Mouse (Mus musculus) CH12.LX (cell line): ENCODE measurements at regions not wholly inside any gene's neighbourhood (a gene's known extent, or its start where the extent isn't known, plus 50 kb on each side); places are given as distances from the start of the nearest gene placed in this dataset.
A peak's percentile ranks its signal among the peaks of the same experiment; 100 is the strongest.

Experiments
- DNase-seq: peaks from one replicate; pipeline ENCODE4 v3.0.0-alpha.2; 2013; ENCODE audit errors: extremely low read depth
- H3K27ac ChIP-seq: 2 replicates; pipeline ENCODE4 v1.5.1; 2012; ENCODE audit warnings: low read depth, mild to moderate bottlenecking, control low read depth, moderate library complexity; ENCODE audit not compliant: insufficient read depth
- H3K27me3 ChIP-seq: replicated peaks from 2 replicates; pipeline ENCODE3; 2012; ENCODE audit warnings: inconsistent platforms
- H3K36me3 ChIP-seq, 2 experiments: replicated peaks in 1 of 2; 2 replicates each; pipeline versions ENCODE3 to v1.6.1; 2012; ENCODE audit warnings: inconsistent platforms in 1 of 2, low read length in 1 of 2, mild to moderate bottlenecking in 1 of 2, mixed read lengths in 1 of 2, moderate library complexity in 1 of 2; ENCODE audit not compliant: control insufficient read depth in 1 of 2, insufficient read depth in 1 of 2
- H3K4me1 ChIP-seq, 2 experiments: 2 replicates each; pipeline ENCODE4 v1.6.1; 2012; ENCODE audit warnings: inconsistent platforms in 1 of 2, moderate library complexity in 1 of 2; ENCODE audit not compliant: insufficient read depth in 2 of 2, control insufficient read depth in 1 of 2
- H3K4me2 ChIP-seq: 2 replicates; pipeline ENCODE4 v1.6.1; 2012; ENCODE audit warnings: low read depth, mild to moderate bottlenecking, control low read depth; ENCODE audit not compliant: poor library complexity, insufficient read depth, severe bottlenecking
- H3K4me3 ChIP-seq, 3 experiments: fragments of 150-350 bp in 1 of 3; sonication (generic) in 1 of 3; replicated peaks in 1 of 3; 2 replicates each; pipeline versions ENCODE3 to v1.5.1; 2011 to 2012; ENCODE audit warnings: low read depth in 2 of 3, low read length in 2 of 3, mild to moderate bottlenecking in 2 of 3, moderate library complexity in 2 of 3, control low read depth in 1 of 3, improper control_type of control experiment in 1 of 3, inconsistent platforms in 1 of 3, mixed read lengths in 1 of 3; ENCODE audit not compliant: poor library complexity in 1 of 3
- H3K79me2 ChIP-seq: replicated peaks from 2 replicates; pipeline ENCODE4 v1.6.1; 2012; ENCODE audit warnings: mild to moderate bottlenecking, moderate library complexity; ENCODE audit not compliant: control insufficient read depth, poor library complexity, insufficient read depth, severe bottlenecking; ENCODE audit errors: extremely low read depth
- H3K9ac ChIP-seq: 2 replicates; pipeline ENCODE4 v1.6.1; 2012; ENCODE audit warnings: low read depth, mild to moderate bottlenecking, control low read depth, moderate library complexity; ENCODE audit not compliant: insufficient read depth
- H3K9me3 ChIP-seq: replicated peaks from 2 replicates; pipeline ENCODE3; 2012; ENCODE audit warnings: low read length, inconsistent platforms, mixed read lengths
- BHLHE40 ChIP-seq: IDR thresholded peaks from 2 replicates; pipeline ENCODE4 v1.6.1; 2011; ENCODE audit warnings: mild to moderate bottlenecking, low read depth, low read length, improper control_type of control experiment
- ELF1 ChIP-seq: IDR thresholded peaks from 2 replicates; pipeline ENCODE4 v1.6.1; 2014; ENCODE audit warnings: low read depth, mild to moderate bottlenecking, inconsistent platforms, low read length, improper control_type of control experiment
- EP300 ChIP-seq: IDR thresholded peaks from 2 replicates; pipeline ENCODE4 v1.6.1; 2011; ENCODE audit warnings: low read length, improper control_type of control experiment
- ETS1 ChIP-seq: conservative IDR thresholded peaks from 2 replicates; pipeline ENCODE4 v1.6.1; 2012; ENCODE audit warnings: low read depth, mild to moderate bottlenecking, inconsistent platforms, low read length, improper control_type of control experiment, moderate library complexity
- GABPA ChIP-seq: IDR thresholded peaks from 2 replicates; pipeline ENCODE4 v1.6.1; 2012; ENCODE audit warnings: low read depth, low read length, improper control_type of control experiment, inconsistent platforms; ENCODE audit not compliant: insufficient replicate concordance
- KAT2A ChIP-seq: IDR thresholded peaks from 2 replicates; pipeline ENCODE4 v1.6.1; 2012; ENCODE audit warnings: low read length, improper control_type of control experiment, inconsistent platforms; ENCODE audit not compliant: insufficient replicate concordance
- MEF2A ChIP-seq: IDR thresholded peaks from 2 replicates; pipeline ENCODE4 v1.6.1; 2014; ENCODE audit warnings: low read depth, mild to moderate bottlenecking, inconsistent platforms, low read length, improper control_type of control experiment, borderline replicate concordance
- MXI1 ChIP-seq: IDR thresholded peaks from 2 replicates; pipeline ENCODE4 v1.6.1; 2011; ENCODE audit warnings: mild to moderate bottlenecking, low read depth, low read length, improper control_type of control experiment
- NRF1 ChIP-seq: IDR thresholded peaks from 2 replicates; pipeline ENCODE4 v1.6.1; 2014; ENCODE audit warnings: low read depth, mild to moderate bottlenecking, inconsistent platforms, low read length, improper control_type of control experiment, moderate library complexity
- PAX5 ChIP-seq: IDR thresholded peaks from 2 replicates; pipeline ENCODE4 v1.6.1; 2012; ENCODE audit warnings: low read length, inconsistent platforms, mixed read lengths
- SIN3A ChIP-seq: IDR thresholded peaks from 2 replicates; pipeline ENCODE4 v1.6.1; 2012; ENCODE audit warnings: low read length, improper control_type of control experiment, inconsistent platforms
- SMC3 ChIP-seq: IDR thresholded peaks from 2 replicates; pipeline ENCODE4 v1.6.1; 2011; ENCODE audit warnings: low read depth, low read length, improper control_type of control experiment
- TCF12 ChIP-seq: IDR thresholded peaks from 2 replicates; pipeline ENCODE4 v1.6.1; 2014; ENCODE audit warnings: low read depth, mild to moderate bottlenecking, inconsistent platforms, low read length, improper control_type of control experiment
- ZC3H11A ChIP-seq: IDR thresholded peaks from 2 replicates; pipeline ENCODE4 v1.6.1; 2012; ENCODE audit warnings: low read depth, mild to moderate bottlenecking, inconsistent platforms, low read length, improper control_type of control experiment
- ZMIZ1 ChIP-seq: IDR thresholded peaks from 2 replicates; pipeline ENCODE4 v1.6.1; 2012; ENCODE audit warnings: low read depth, mild to moderate bottlenecking, inconsistent platforms, low read length, improper control_type of control experiment
- dilution Hi-C: fragments of 300-500 bp; cut with MboI; formaldehyde crosslinking; loops from 2 replicates; pipeline ENCODE4 v1.14.3; 2020; ENCODE audit warnings: low sequenced_read_pairs; ENCODE audit not compliant: extremely low pct_unique_long_range_greater_than_20kb, extremely low pct_ligation_motif_present
- in situ Hi-C: fragments of 300-500 bp; cut with MboI; formaldehyde crosslinking; loops from 3 replicates; pipeline ENCODE4 v1.14.3; 2019; ENCODE audit warnings: low sequenced_read_pairs, low pct_ligation_motif_present, low pct_unique_long_range_greater_than_20kb, mixed read lengths

DNA sequence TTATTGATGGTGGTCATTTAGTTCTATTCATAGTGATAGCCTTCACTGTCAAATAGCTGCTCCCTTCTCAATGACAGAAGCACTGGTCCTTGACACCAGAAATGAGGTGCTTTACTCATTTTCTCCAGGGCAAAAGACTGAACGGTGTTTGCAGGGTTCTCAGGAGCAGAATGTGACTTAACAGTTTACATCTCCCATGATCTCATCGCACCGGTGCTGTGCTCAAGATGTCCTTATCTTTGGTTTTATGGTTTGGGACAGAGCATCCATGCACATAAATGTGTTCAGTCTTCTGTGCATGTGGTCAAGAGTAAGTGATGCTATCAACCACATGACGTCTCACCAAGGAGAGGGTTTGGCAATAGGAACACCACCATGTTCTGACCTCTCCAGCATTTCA lies 78.1 kb upstream of the Pdc start:
- H3K79me2 ChIP-seq, result no peaks in the 10 kb centered on the region
- no peak for TF ChIP-seq PAX5
- TF ChIP-seq ETS1, result peak; percentile 59
- TF ChIP-seq ZC3H11A, result no peak
- TF ChIP-seq MEF2A, result peak; percentile 34; the same call in 1 of the 2 replicates
- no peak for TF ChIP-seq ZMIZ1
- no peak for TF ChIP-seq ELF1
- peak; percentile 9; the same call in 1 of the 2 replicates for TF ChIP-seq BHLHE40
- TF ChIP-seq, all 38 proteins: peak for 3
- Histone ChIP-seq H3K9me3 (no peaks in the 10 kb centered on the region), H3K4me2 (no peak overlapping the region), H3K9ac (no peak overlapping the region), H3K4me3 (no peak overlapping the region), H3K27me3 (no peaks in the 10 kb centered on the region), H3K27ac (no peak overlapping the region), H3K4me1 (no peaks in the 10 kb centered on the region), H3K36me3 (no peaks in the 10 kb centered on the region)
- no peak for DNase-seq
- dilution Hi-C loops, result no loop called here
- in situ Hi-C loops, result no loop called here

DNA sequence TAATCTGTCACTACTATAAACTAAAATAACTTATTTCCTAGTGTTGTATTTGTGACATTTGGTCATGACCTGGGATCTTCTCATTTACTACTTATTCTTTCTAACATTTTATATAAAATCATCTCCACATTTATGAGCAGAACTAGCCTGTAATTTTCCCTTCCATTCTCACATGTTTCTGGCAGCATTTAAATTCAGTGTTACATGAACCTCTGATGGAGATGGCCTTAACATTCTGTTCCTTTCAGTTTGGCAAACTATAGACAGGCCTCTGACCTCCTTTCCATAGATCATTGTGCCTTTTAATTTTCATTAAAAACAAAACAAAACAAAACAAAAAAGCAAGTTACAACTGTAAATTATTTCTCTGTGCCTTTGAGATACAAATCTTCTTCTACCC lies 77.1 kb upstream of the Pdc start:
- no peak for TF ChIP-seq SIN3A
- no peak for TF ChIP-seq MXI1
- TF ChIP-seq EP300, result no peak
- TF ChIP-seq TCF12, result no peak
- TF ChIP-seq SMC3, result no peak
- no peak for TF ChIP-seq BHLHE40
- TF ChIP-seq KAT2A, result no peak
- TF ChIP-seq GABPA, result no peak
- H3K79me2 ChIP-seq, result no peaks in the 10 kb centered on the region
- H3K9ac ChIP-seq, result no peak overlapping the region
- dilution Hi-C loops (no loop called here), in situ Hi-C loops (no loop called here)
- no peak overlapping the region for H3K4me3 ChIP-seq
- no peak for DNase-seq
- H3K36me3 ChIP-seq, result no peaks in the 10 kb centered on the region
- H3K4me2 ChIP-seq, result no peak overlapping the region
- no peaks in the 10 kb centered on the region for H3K27me3 ChIP-seq
- peaks cover 4 to 6% of the 10 kb centered on the region in 2 experiments; a peak in 2 of 4 replicates for H3K4me1 ChIP-seq
- no peaks in the 10 kb centered on the region for H3K9me3 ChIP-seq
- no peak overlapping the region for H3K27ac ChIP-seq

DNA sequence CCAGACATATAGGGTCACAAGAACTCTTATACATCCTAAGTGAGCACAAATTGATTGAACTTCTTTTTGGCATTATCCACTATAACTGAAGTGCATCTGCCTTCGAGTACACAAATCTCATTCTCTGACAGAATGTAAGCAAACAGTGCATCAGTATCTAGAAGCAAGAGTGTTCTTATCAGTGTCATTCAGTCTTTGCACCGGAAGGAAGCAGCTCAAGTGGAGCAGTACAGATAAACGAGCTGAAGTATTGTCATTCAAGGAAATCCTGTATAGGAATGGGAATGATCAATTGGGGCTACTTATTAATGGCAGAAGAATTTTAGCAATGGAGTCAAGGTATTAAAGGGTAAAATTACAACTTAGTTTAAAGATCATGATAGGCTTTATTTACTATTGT lies 74.3 kb upstream of the Pdc start:
- no peak overlapping the region for H3K4me2 ChIP-seq
- no peaks in the 10 kb centered on the region for H3K79me2 ChIP-seq
- no peak overlapping the region for H3K27ac ChIP-seq
- DNase-seq, result no peak
- in situ Hi-C loops, result no loop called here
- peaks cover 16 to 19% of the 10 kb centered on the region in 2 experiments for H3K4me1 ChIP-seq
- no peak overlapping the region for H3K4me3 ChIP-seq
- H3K9ac ChIP-seq, result no peak overlapping the region
- no peak for TF ChIP-seq MXI1
- TF ChIP-seq SIN3A, result no peak
- TF ChIP-seq NRF1, result no peak
- TF ChIP-seq, all 38 proteins: peak for 0
- no peaks in the 10 kb centered on the region for H3K9me3 ChIP-seq
- H3K36me3 ChIP-seq, result no peaks in the 10 kb centered on the region
- dilution Hi-C loops, result no loop called here
- no peaks in the 10 kb centered on the region for H3K27me3 ChIP-seq
